In the genomic region with DNA sequence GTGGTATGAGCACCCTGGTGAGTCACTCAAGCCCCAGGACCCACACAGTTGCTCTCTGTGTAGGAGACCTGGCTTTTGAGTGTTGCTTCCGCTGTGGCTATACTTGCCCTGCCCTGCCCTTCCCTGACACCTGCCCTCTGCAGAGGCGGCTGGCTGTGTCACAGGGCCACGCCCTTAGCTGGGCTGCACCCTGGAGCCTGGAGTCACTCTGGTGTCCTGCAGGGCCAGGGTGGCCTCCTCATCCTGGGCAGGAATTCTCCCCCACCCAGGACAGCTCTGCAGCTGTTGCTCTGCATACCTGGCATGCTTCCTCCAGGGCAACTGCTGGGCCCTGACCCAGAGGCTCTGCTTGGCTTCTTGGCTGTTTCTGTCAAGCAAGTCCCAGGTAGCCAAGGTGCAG, we compare ENCODE assay signal across 15 mouse cellular contexts. TPM values are rescaled to one million over a fixed set of nuclear protein-coding genes. Genes with fewer than 3 reads are reported as not detected.
A peak's percentile ranks its signal among the peaks of the same experiment; 100 is the strongest.
DNase-seq lines count a peak whose midpoint lies in the region; ATAC-seq lines count a peak whose summit lies in the region.
"Had no signal": no experiment of that assay in that cellular context is flagged by ENCODE, and none has a peak within 500 bp of the region (broad histone marks: within the 10 kb centered on the region; RNA-seq: fewer than 3 reads in every experiment).

No protein-coding gene starts in this region.

- peaks cover 14% of the 10 kb centered on the region; the same call in 1 of the 2 replicates for H3K4me1 ChIP-seq in heart, embryonic 11.5 days (ENCODE audit: control insufficient read depth, insufficient read depth, low read length)
- peaks cover 21% of the 10 kb centered on the region for H3K4me1 ChIP-seq in limb, embryonic 13.5 days
- H3K4me1 ChIP-seq: liver, embryonic 12.5 days had no signal

- no peak for ATAC-seq in heart, embryonic 11.5 days (replicated peaks; ENCODE audit: insufficient number of reproducible peaks, low FRiP score, low TSS enrichment)
- peak; percentile 57; the same call in 1 of the 2 replicates for ATAC-seq in limb, embryonic 13.5 days (ENCODE audit: low FRiP score, low read depth)
- ATAC-seq: CD4-positive, CD25-positive, alpha-beta regulatory T cell, adult 4 months; inflammation-experienced regulatory T-cells, adult 6 months; liver, embryonic 12.5 days had no signal

- H3K9me3 ChIP-seq in heart, embryonic 11.5 days (replicated peaks; ENCODE audit: control insufficient read depth, low read length): no peaks in the 10 kb centered on the region
- H3K9me3 ChIP-seq in limb, embryonic 13.5 days: no peaks in the 10 kb centered on the region
- H3K9me3 ChIP-seq: liver, embryonic 12.5 days had no signal

- DNase-seq in heart, postnatal 4 days: peak; percentile 6
- DNase-seq in MN1 (ENCODE audit: low spot score): peak; percentile 15
- DNase-seq in gastrocnemius, postnatal 25 days: peak; percentile 27
- DNase-seq in right cerebral cortex, postnatal 10 days (ENCODE audit: low spot score in 2 of 2): no peak
- no peak for DNase-seq in cerebellum, adult 11-12 months
- DNase-seq: adrenal gland, adult 8-10 months; lung, postnatal 36 days; spleen, adult 18-20 months; thymus, adult 18-20 months had no signal

- H3K9ac ChIP-seq in heart, embryonic 11.5 days (ENCODE audit: low read depth, low read length): no peak overlapping the region
- H3K9ac ChIP-seq in limb, embryonic 13.5 days: no peak overlapping the region
- H3K9ac ChIP-seq: liver, embryonic 12.5 days had no signal

- H3K27me3 ChIP-seq in heart, embryonic 11.5 days (ENCODE audit: control insufficient read depth, insufficient read depth, low read length): no peaks in the 10 kb centered on the region
- no peaks in the 10 kb centered on the region for H3K27me3 ChIP-seq in limb, embryonic 13.5 days
- H3K27me3 ChIP-seq: liver, embryonic 12.5 days had no signal

- 33% methylated on average over 3 of the region's 3 CpGs for WGBS in heart, embryonic 11.5 days (ENCODE audit: insufficient replicate concordance)
- 36% methylated on average over 3 of the region's 3 CpGs for WGBS in limb, embryonic 13.5 days

- no peak overlapping the region for H3K27ac ChIP-seq in heart, embryonic 11.5 days (ENCODE audit: low read depth, low read length)
- H3K27ac ChIP-seq in limb, embryonic 13.5 days: no peak overlapping the region
- H3K27ac ChIP-seq: liver, embryonic 12.5 days had no signal

- H3K4me3 ChIP-seq in heart, embryonic 11.5 days (ENCODE audit: low read depth, low read length): no peak overlapping the region
- no peak overlapping the region for H3K4me3 ChIP-seq in limb, embryonic 13.5 days
- H3K4me3 ChIP-seq: erythroblast, embryonic 14.5 days; liver, embryonic 12.5 days had no signal

- no peak overlapping the region for H3K4me2 ChIP-seq in heart, embryonic 11.5 days
- no peak overlapping the region for H3K4me2 ChIP-seq in limb, embryonic 13.5 days (replicated peaks)
- H3K4me2 ChIP-seq: liver, embryonic 12.5 days had no signal

- H3K36me3 ChIP-seq in heart, embryonic 11.5 days (ENCODE audit: control insufficient read depth, insufficient read depth, low read length): no peaks in the 10 kb centered on the region
- no peaks in the 10 kb centered on the region for H3K36me3 ChIP-seq in limb, embryonic 13.5 days
- H3K36me3 ChIP-seq: liver, embryonic 12.5 days had no signal

RNA-seq across cellular contexts. Expression of gene Sox11, which starts 48.1 kb away (rescaled TPM):
- total RNA-seq in heart, postnatal 4 days (2021): 1 to 10 TPM; 6.0 to 6.3 TPM
- 36.5 and 43.6 TPM in 2 replicates for polyA plus RNA-seq in heart, embryonic 11.5 days (2014; fragmentation: Nextera tagmentation; extraction: Ambion mirVana)
- under 1 TPM; 0.28 to 0.35 TPM for total RNA-seq in gastrocnemius, postnatal 25 days (2021)
- 213 and 220 TPM in 2 replicates for polyA plus RNA-seq in limb, embryonic 13.5 days (2015; fragmentation: Nextera tagmentation; extraction: Ambion mirVana)
- polyA plus RNA-seq: erythroblast, embryonic 14.5 days; inflammation-experienced regulatory T-cells, adult 6 months had no signal

Comparison
In these comparisons a context has a peak if more than half of its experiments do, and no peak if none do; other contexts are left out.
1. DNase-seq: peak in heart, postnatal 4 days (single experiment), MN1 (single experiment) and gastrocnemius, postnatal 25 days (single experiment); none in right cerebral cortex, postnatal 10 days (0 of 2) and cerebellum, adult 11-12 months (single experiment).
2. RNA of gene Sox11, which starts 48.1 kb away (total RNA-seq): 6.0 to 6.3 TPM in heart, postnatal 4 days; 0.28 to 0.35 TPM in gastrocnemius, postnatal 25 days; every median in the first group is over 4 times any median in the second.